ENCODE assay signal across 12 mouse cellular contexts in genomic region chr5:5056102-5056883, GRCm38 (mm10).
A peak's percentile ranks its signal among the peaks of the same experiment; 100 is the strongest.
DNase-seq lines count a peak whose midpoint lies in the region; ATAC-seq and TF ChIP-seq lines count a peak whose summit lies in the region.
"Had no signal": no experiment of that assay in that cellular context is flagged by ENCODE, and none has a peak within 500 bp of the region (broad histone marks: within the 10 kb centered on the region; RNA-seq: fewer than 3 reads in every experiment).

No protein-coding gene starts in this region.

- no peak overlapping the region for H3K4me2 ChIP-seq in hindbrain, embryonic 16.5 days (ENCODE audit: low read length)
- H3K4me2 ChIP-seq: liver, embryonic 12.5 days had no signal

- peaks cover 18% of the 10 kb centered on the region for H3K4me1 ChIP-seq in megakaryocyte, embryonic 14.5 days
- H3K4me1 ChIP-seq in hindbrain, embryonic 16.5 days (ENCODE audit: control insufficient read depth, insufficient read depth, low read depth, low read length): peaks cover 10% of the 10 kb centered on the region
- H3K4me1 ChIP-seq: liver, embryonic 12.5 days had no signal

- no peak for ATAC-seq in megakaryocyte, adult 5-6 weeks (ENCODE audit: poor library complexity, severe bottlenecking)
- ATAC-seq in hindbrain, embryonic 16.5 days: peak; percentile 57; the same call in 1 of the 2 replicates
- ATAC-seq: liver, embryonic 12.5 days had no signal

- TF ChIP-seq CTCF in layer of hippocampus, adult 2 months (conservative IDR thresholded peaks at IDR 0.05): no peak

- no peaks in the 10 kb centered on the region for H3K36me3 ChIP-seq in megakaryocyte, embryonic 14.5 days (replicated peaks; ENCODE audit: low read length)
- no peaks in the 10 kb centered on the region for H3K36me3 ChIP-seq in hindbrain, embryonic 16.5 days (ENCODE audit: control insufficient read depth, insufficient read depth, low read length)
- H3K36me3 ChIP-seq: liver, embryonic 12.5 days had no signal

- WGBS in hindbrain, embryonic 16.5 days: 49% methylated on average over 4 of the region's 4 CpGs

- H3K27me3 ChIP-seq in megakaryocyte, embryonic 14.5 days (replicated peaks): no peaks in the 10 kb centered on the region
- H3K27me3 ChIP-seq in hindbrain, embryonic 16.5 days (replicated peaks; ENCODE audit: control insufficient read depth, insufficient read depth, low read length): no peaks in the 10 kb centered on the region
- H3K27me3 ChIP-seq: liver, embryonic 12.5 days had no signal

- H3K9ac ChIP-seq in hindbrain, embryonic 16.5 days (ENCODE audit: low read depth, low read length): no peak overlapping the region
- H3K9ac ChIP-seq: liver, embryonic 12.5 days had no signal

- no peak overlapping the region for H3K27ac ChIP-seq in hindbrain, embryonic 16.5 days (ENCODE audit: low read depth, low read length)
- H3K27ac ChIP-seq in layer of hippocampus, adult 2 months: no peak overlapping the region
- H3K27ac ChIP-seq: liver, embryonic 12.5 days had no signal

- H3K9me3 ChIP-seq in megakaryocyte, embryonic 14.5 days: no peaks in the 10 kb centered on the region
- no peaks in the 10 kb centered on the region for H3K9me3 ChIP-seq in hindbrain, embryonic 16.5 days (ENCODE audit: control insufficient read depth, low read length)
- H3K9me3 ChIP-seq: liver, embryonic 12.5 days had no signal

- DNase-seq in brain, adult 2 months (ENCODE audit: low read depth, low spot score): peak; percentile 47
- DNase-seq in retina, postnatal 1 day: peak; percentile 79
- no peak for DNase-seq in layer of hippocampus, adult 2 months (ENCODE audit: low spot score in 2 of 2)
- DNase-seq in layer of hippocampus, postnatal 14 days (ENCODE audit: low spot score in 2 of 2): no peak
- DNase-seq: gastrocnemius, postnatal 36 days; kidney, postnatal 10 days; lung, postnatal 14 days; thymus, postnatal 14 days had no signal

- H3K4me3 ChIP-seq in megakaryocyte, embryonic 14.5 days (replicated peaks): peak overlapping the region; percentile 15
- H3K4me3 ChIP-seq in hindbrain, embryonic 16.5 days (ENCODE audit: low read length): no peak overlapping the region
- H3K4me3 ChIP-seq in layer of hippocampus, adult 2 months: no peak overlapping the region
- H3K4me3 ChIP-seq: liver, embryonic 12.5 days had no signal

Comparison
In these comparisons a context has a peak if more than half of its experiments do, and no peak if none do; other contexts are left out.
1. DNase-seq: peak in brain, adult 2 months (single experiment) and retina, postnatal 1 day (single experiment); none in layer of hippocampus, adult 2 months (0 of 2) and layer of hippocampus, postnatal 14 days (0 of 2).